8 mouse cellular contexts compared by ENCODE assay signal in the genomic region with DNA sequence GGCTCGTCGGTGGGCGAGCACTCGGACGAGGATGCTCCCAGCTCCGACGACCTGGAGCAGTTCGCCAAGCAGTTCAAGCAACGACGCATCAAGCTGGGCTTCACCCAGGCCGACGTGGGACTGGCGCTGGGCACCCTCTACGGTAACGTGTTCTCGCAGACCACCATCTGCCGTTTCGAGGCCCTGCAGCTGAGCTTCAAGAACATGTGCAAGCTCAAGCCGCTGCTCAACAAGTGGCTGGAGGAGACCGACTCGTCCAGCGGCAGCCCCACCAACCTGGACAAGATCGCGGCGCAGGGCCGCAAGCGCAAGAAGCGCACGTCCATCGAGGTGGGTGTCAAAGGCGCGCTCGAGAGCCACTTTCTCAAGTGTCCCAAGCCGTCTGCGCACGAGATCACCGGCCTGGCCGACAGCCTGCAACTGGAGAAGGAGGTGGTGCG. TPM values are rescaled to one million over a fixed set of nuclear protein-coding genes. Genes with fewer than 3 reads are reported as not detected.
A peak's percentile ranks its signal among the peaks of the same experiment; 100 is the strongest.
DNase-seq lines count a peak whose midpoint lies in the region; ATAC-seq lines count a peak whose summit lies in the region.
"Had no signal": no experiment of that assay in that cellular context is flagged by ENCODE, and none has a peak within 500 bp of the region (broad histone marks: within the 10 kb centered on the region; RNA-seq: fewer than 3 reads in every experiment).

No protein-coding gene starts in this region.

- H3K9me3 ChIP-seq in forebrain, embryonic 11.5 days (ENCODE audit: control insufficient read depth, low read length), result no peaks in the 10 kb centered on the region
- H3K9me3 ChIP-seq in kidney, embryonic 16.5 days (ENCODE audit: low read length), result no peaks in the 10 kb centered on the region
- no peaks in the 10 kb centered on the region for H3K9me3 ChIP-seq in neural tube, embryonic 12.5 days

- peaks cover 12% of the 10 kb centered on the region for H3K4me1 ChIP-seq in forebrain, embryonic 11.5 days (replicated peaks; ENCODE audit: control insufficient read depth, insufficient read depth, low read length)
- peaks cover 27% of the 10 kb centered on the region for H3K4me1 ChIP-seq in kidney, embryonic 16.5 days (ENCODE audit: insufficient read depth, low read length)
- peaks cover 36% of the 10 kb centered on the region for H3K4me1 ChIP-seq in neural tube, embryonic 12.5 days

- H3K4me2 ChIP-seq in forebrain, embryonic 11.5 days (ENCODE audit: low read depth, low read length, severe bottlenecking), result peak overlapping the region; percentile 86
- H3K4me2 ChIP-seq in kidney, embryonic 16.5 days (replicated peaks; ENCODE audit: low read depth, low read length), result peak overlapping the region; percentile 97
- H3K4me2 ChIP-seq in neural tube, embryonic 12.5 days (replicated peaks), result peak overlapping the region; percentile 95

- peak overlapping the region; percentile 59 for H3K4me3 ChIP-seq in forebrain, embryonic 11.5 days (ENCODE audit: low read depth, low read length)
- peak overlapping the region; percentile 67 for H3K4me3 ChIP-seq in kidney, embryonic 16.5 days (ENCODE audit: low read length)
- H3K4me3 ChIP-seq in neural tube, embryonic 12.5 days, result peak overlapping the region; percentile 59

- DNase-seq in right cerebral cortex, postnatal 25 days, result peak; percentile 42
- DNase-seq in right cerebral cortex, adult 18-20 months, result no peak
- peak; percentile 74 for DNase-seq in forebrain, embryonic 11.5 days (ENCODE audit: low spot score)
- DNase-seq in layer of hippocampus, postnatal 25 days (ENCODE audit: extremely low spot score in 1 of 2, low spot score in 1 of 2), result no peak
- no peak for DNase-seq in spleen, postnatal 14 days (ENCODE audit: low spot score in 2 of 2)

- under 1% methylated on average over 39 of the region's 39 CpGs for WGBS in forebrain, embryonic 11.5 days
- under 1% methylated on average over 39 of the region's 39 CpGs for WGBS in kidney, embryonic 16.5 days
- WGBS in neural tube, embryonic 12.5 days, result under 1% methylated on average over 39 of the region's 39 CpGs

- no peak overlapping the region for H3K27ac ChIP-seq in forebrain, embryonic 11.5 days (ENCODE audit: low read depth, low read length)
- H3K27ac ChIP-seq in kidney, embryonic 16.5 days (ENCODE audit: low read length), result no peak overlapping the region
- no peak overlapping the region for H3K27ac ChIP-seq in neural tube, embryonic 12.5 days
- H3K27ac ChIP-seq: liver, embryonic 14.5 days had no signal

- peaks cover 77% of the 10 kb centered on the region for H3K27me3 ChIP-seq in forebrain, embryonic 11.5 days (ENCODE audit: control insufficient read depth, insufficient read depth, low read length)
- H3K27me3 ChIP-seq in kidney, embryonic 16.5 days (ENCODE audit: insufficient read depth, low read length), result peaks cover 95% of the 10 kb centered on the region
- peaks cover 91% of the 10 kb centered on the region for H3K27me3 ChIP-seq in neural tube, embryonic 12.5 days (replicated peaks)

- peak overlapping the region; percentile 56 for H3K9ac ChIP-seq in forebrain, embryonic 11.5 days (ENCODE audit: low read length)
- no peak overlapping the region for H3K9ac ChIP-seq in kidney, embryonic 16.5 days (replicated peaks; ENCODE audit: low read length)
- peak overlapping the region; percentile 69 for H3K9ac ChIP-seq in neural tube, embryonic 12.5 days
- H3K9ac ChIP-seq: liver, embryonic 14.5 days had no signal

- ATAC-seq in forebrain, embryonic 11.5 days (replicated peaks; ENCODE audit: low FRiP score), result no peak
- no peak for ATAC-seq in kidney, embryonic 16.5 days (ENCODE audit: low FRiP score, low TSS enrichment)
- ATAC-seq in neural tube, embryonic 12.5 days (ENCODE audit: low FRiP score, low read depth), result no peak

- no peaks in the 10 kb centered on the region for H3K36me3 ChIP-seq in forebrain, embryonic 11.5 days (ENCODE audit: control insufficient read depth, insufficient read depth, low read length)
- H3K36me3 ChIP-seq in kidney, embryonic 16.5 days (ENCODE audit: insufficient read depth, low read length), result no peaks in the 10 kb centered on the region
- no peaks in the 10 kb centered on the region for H3K36me3 ChIP-seq in neural tube, embryonic 12.5 days

RNA-seq across cellular contexts. Expression of a gene that starts 1.8 kb away (rescaled TPM):
- polyA plus RNA-seq in forebrain, embryonic 11.5 days (2014; fragmentation: Nextera tagmentation; extraction: Ambion mirVana), result 8.6 and 11.7 TPM in 2 replicates
- polyA plus RNA-seq in kidney, embryonic 16.5 days (2015; fragmentation: Nextera tagmentation; extraction: Ambion mirVana), result 0.37 and 0.40 TPM in 2 replicates
- 25.2 and 25.8 TPM in 2 replicates for polyA plus RNA-seq in neural tube, embryonic 12.5 days (2016; fragmentation: Nextera tagmentation; extraction: Ambion mirVana)
- total RNA-seq in layer of hippocampus, postnatal 25 days (2021), result 10 to 100 TPM; 46.3 to 49.8 TPM

RNA-seq across cellular contexts. Expression of a gene that starts 35.0 kb away (rescaled TPM):
- 55.3 and 63.2 TPM in 2 replicates for polyA plus RNA-seq in forebrain, embryonic 11.5 days (2014; fragmentation: Nextera tagmentation; extraction: Ambion mirVana)
- polyA plus RNA-seq in kidney, embryonic 16.5 days (2015; fragmentation: Nextera tagmentation; extraction: Ambion mirVana), result 65.4 and 72.5 TPM in 2 replicates
- polyA plus RNA-seq in neural tube, embryonic 12.5 days (2016; fragmentation: Nextera tagmentation; extraction: Ambion mirVana), result 58.5 and 60.4 TPM in 2 replicates
- total RNA-seq in layer of hippocampus, postnatal 25 days (2021), result 10 to 100 TPM; 15.1 to 16.6 TPM

RNA-seq across cellular contexts. Expression of a gene that starts 42.1 kb away (rescaled TPM):
- polyA plus RNA-seq in forebrain, embryonic 11.5 days (2014; fragmentation: Nextera tagmentation; extraction: Ambion mirVana), result 5.5 and 6.4 TPM in 2 replicates
- polyA plus RNA-seq in kidney, embryonic 16.5 days (2015; fragmentation: Nextera tagmentation; extraction: Ambion mirVana), result 6.6 and 8.1 TPM in 2 replicates
- 1.6 and 3.6 TPM in 2 replicates for polyA plus RNA-seq in neural tube, embryonic 12.5 days (2016; fragmentation: Nextera tagmentation; extraction: Ambion mirVana)
- total RNA-seq in layer of hippocampus, postnatal 25 days (2021), result 1 to 10 TPM; 2.3 to 2.8 TPM

RNA-seq across cellular contexts. Expression of a gene that starts 47.8 kb away (rescaled TPM):
- 0.67 TPM in 1 of 2 replicates, not detected in the other for polyA plus RNA-seq in forebrain, embryonic 11.5 days (2014; fragmentation: Nextera tagmentation; extraction: Ambion mirVana)
- polyA plus RNA-seq in kidney, embryonic 16.5 days (2015; fragmentation: Nextera tagmentation; extraction: Ambion mirVana), result 0.19 TPM in 1 of 2 replicates, not detected in the other
- 0.84 and 1.2 TPM in 2 replicates for polyA plus RNA-seq in neural tube, embryonic 12.5 days (2016; fragmentation: Nextera tagmentation; extraction: Ambion mirVana)
- 1 to 10 TPM in 1 of 2 experiments, not detected in 1; 1.6 TPM for total RNA-seq in layer of hippocampus, postnatal 25 days (2021)
- polyA plus RNA-seq: liver, embryonic 14.5 days had no signal

RNA-seq across cellular contexts. Expression of a gene that starts 56.1 kb away (rescaled TPM):
- 218 and 220 TPM in 2 replicates for polyA plus RNA-seq in forebrain, embryonic 11.5 days (2014; fragmentation: Nextera tagmentation; extraction: Ambion mirVana)
- polyA plus RNA-seq in kidney, embryonic 16.5 days (2015; fragmentation: Nextera tagmentation; extraction: Ambion mirVana), result 162 and 169 TPM in 2 replicates
- 157 and 162 TPM in 2 replicates for polyA plus RNA-seq in neural tube, embryonic 12.5 days (2016; fragmentation: Nextera tagmentation; extraction: Ambion mirVana)
- 10 to 100 TPM; 34.6 to 34.8 TPM for total RNA-seq in layer of hippocampus, postnatal 25 days (2021)

Comparison
In these comparisons a context has a peak if more than half of its experiments do, and no peak if none do; other contexts are left out.
1. DNase-seq: peak in right cerebral cortex, postnatal 25 days (single experiment) and forebrain, embryonic 11.5 days (single experiment); none in right cerebral cortex, adult 18-20 months (single experiment), layer of hippocampus, postnatal 25 days (0 of 2) and spleen, postnatal 14 days (0 of 2).
2. Peak in every context shown above with its lines, with median percentiles within 50 percentile points of each other: H3K4me2 ChIP-seq and H3K4me3 ChIP-seq.